Mouse (Mus musculus) kidney, adult 11 months (tissue): ENCODE measurements at regions not wholly inside any gene's neighbourhood (a gene's known extent, or its start where the extent isn't known, plus 50 kb on each side); places are given as distances from the start of the nearest gene placed in this dataset.
A peak's percentile ranks its signal among the peaks of the same experiment; 100 is the strongest.

Experiments used
- DNase-seq: peaks from one replicate; pipeline ENCODE4 v3.0.0; 2022

DNA sequence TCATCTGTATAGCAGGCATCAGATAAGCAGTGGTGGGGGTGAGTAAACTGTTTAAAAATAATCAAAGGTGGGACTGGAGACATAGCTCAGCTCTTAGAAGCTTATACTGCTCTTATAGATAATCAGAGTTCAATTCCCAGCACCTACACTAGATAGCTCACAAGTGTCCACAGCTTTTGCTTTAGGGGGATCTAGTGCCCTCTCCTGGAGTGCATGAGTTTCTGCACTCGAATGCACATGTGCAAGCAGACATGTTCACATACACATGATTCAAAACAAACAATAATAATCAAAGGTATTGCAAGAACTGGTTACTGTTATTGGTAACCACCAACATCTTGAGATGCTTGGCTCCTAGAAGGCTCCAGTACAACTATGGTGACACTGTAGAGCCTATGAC lies 343.3 kb downstream of the Gpam start:
- no peak for DNase-seq

DNA sequence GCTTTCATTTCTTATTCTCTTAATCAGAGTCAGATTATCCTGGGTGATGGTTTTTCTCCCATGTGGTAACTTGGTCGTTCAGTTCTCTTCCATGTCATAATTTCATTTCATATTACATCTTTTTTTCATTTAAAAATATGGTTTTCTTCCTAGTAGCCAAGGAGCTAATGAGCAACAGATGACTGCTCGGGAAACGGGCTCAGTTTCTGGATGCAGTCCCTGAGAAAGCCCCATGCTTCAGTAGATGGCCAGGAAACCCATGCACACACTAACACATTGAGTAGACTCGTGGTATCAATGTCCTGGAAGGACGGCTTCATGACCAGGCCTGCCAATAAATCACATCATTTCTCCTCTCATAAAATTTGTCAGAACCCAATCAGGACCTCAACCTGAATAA lies 369.3 kb downstream of the Gpam start:
- DNase-seq = no peak

DNA sequence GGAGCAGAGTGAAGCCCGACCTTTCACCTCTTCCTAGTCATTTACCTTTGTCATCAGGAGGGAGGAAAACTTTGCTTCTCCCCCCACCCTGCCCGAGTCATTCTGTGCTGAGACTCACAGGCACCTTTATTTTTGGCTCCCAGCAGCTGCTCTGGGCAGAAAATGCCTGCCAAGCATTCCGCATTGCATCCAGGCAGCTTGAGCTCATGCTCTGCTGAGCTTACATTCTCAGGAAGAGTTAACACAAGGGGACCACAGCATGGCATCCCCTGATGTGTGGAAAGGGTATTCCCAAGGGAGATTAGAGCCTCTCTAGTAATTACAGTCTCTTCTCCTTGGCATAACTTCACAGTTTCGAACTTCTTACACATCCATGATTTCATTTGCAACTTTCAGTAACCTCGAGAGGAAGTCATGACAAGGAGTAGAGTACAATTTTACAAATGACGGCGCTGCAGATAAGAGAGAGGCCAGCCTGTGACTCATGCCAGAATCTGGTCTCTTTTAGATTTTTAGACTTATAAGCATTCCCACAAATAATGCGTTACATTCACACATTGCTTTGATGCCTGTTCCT lies 370.3 kb downstream of the Gpam start:
- DNase-seq = no peak

DNA sequence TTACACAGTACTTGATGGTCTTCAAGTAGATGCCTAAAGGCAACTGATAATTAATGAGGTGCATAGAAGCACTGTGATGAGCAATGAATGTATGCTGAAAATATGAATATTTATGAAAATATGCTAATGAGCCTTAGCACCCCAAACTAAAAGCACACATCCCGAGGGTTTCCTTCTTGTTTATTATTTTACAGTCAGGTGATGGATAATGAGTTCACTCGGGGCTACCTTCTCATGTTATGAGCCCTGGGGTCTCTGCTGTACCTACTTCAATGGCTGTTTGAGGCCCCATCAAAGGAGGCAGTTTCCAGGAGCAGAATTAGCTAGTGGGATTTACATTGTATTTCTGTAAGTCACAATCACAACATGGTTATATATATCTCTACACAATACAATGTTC lies 371.6 kb downstream of the Gpam start:
- no peak for DNase-seq

DNA sequence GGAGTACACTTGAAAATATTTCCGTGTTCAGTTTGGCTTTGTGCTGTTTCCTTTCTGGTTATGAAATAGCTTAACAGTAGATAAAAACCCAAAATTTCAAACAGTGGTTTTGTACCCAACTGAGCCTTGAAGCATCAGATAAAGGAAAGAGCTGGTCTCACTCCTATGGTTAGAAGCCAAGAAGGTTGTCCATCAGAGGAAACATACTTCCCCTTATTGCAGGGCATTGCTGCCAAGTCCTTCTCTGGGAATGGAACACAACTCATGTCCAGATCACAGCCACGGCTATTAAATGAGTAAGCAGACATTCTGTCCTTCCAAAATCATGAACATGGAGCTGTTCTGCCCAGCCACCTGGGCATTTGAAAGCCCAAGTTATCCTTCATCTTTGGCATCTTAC lies 393.1 kb downstream of the Gpam start:
- no peak for DNase-seq

DNA sequence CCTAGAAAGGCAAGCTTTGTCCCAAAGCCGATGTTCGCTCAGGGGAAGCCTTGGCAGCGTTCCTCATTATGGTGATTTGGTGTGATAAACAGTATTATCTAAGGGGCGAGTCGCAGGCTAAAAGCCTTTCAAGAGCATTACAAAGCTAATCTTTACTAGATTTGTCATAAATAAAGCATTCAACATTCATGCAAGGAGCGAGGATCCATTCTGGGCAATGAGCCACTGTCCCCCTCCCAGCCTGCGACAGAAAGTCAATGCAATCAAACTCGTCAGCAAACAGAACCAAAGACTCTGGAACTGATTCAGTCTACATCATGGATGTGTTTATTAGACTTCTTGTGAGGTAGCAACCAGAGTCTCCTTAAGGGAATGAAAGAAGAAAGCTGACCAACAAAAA lies 395.3 kb downstream of the Gpam start:
- no peak for DNase-seq

DNA sequence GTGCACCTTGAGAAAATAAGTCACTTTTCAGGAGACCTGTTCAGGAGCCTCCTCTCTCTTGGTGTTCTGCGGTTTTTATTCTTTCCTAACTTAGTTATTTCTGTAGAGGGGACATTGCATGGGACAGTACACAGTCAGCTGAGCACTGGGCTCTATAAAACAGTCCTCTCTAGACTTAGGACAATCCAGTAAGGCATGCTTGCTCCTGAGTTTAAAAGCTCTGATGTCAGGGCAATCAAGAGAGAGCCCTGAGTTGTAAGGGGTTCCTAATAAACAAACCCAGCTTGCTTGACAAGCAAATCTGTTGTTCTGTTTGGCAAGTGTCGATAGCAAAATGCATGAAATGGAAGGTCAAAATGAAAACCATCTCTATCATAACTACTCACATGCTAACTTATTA lies 395.7 kb downstream of the Gpam start:
- DNase-seq = no peak

DNA sequence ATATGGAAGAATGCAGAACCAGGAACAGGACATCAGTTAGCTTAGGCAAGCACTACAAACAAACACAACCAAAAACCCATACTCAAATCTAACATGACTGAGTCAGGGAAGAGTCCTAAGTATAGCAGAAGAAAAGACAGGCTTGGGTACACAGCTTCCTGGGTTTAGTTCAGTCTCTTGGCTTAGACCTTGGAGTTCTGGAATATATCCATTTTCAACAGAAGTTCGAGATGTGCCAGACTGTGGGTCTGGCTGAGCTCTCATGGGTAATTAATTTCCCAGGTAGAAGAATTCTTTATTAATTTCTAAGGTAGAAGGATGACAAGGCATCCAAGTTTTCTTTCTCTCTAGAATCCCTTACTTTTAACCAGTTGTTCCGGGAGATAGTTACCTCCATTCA lies 396.2 kb downstream of the Gpam start:
- no peak for DNase-seq

DNA sequence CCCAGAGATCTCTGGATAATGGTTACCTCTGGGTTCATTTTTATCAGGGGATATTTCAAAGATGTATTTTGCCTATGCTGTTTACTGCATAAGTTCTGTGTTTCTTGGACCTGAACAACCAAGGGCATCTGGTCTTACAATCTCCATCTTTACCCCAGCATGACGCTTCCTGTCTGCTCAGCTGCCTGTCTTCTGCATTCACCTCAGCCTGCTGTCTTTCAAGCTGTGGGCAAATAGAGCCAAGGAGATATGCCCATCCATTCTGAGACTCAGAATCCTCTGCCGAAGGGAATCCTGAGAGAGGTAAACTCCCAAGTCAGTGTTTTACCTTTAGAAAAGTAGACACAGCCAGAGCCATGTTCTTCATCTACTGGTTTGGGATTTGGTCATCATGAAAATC lies 396.7 kb downstream of the Gpam start:
- no peak for DNase-seq

DNA sequence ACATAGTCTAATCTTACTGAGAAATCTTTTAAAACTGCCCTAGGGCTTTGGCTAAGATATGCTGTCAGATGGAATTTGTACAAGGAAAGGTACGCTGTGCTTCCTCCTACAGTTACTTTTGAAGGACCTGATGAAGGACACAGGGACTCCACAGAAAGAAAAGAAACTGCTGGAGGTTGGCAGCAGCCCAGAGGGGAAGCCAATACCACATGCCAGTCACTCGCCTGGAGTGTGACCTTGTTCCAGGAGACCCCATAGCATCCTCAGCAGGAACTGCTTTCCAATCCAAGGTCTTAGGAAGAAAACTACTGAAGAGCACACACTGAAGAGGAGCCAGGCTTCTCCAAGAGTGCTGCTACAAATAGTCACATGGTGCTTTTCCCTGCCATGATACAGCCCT lies 404.9 kb downstream of the Gpam start:
- DNase-seq = peak; percentile 4

DNA sequence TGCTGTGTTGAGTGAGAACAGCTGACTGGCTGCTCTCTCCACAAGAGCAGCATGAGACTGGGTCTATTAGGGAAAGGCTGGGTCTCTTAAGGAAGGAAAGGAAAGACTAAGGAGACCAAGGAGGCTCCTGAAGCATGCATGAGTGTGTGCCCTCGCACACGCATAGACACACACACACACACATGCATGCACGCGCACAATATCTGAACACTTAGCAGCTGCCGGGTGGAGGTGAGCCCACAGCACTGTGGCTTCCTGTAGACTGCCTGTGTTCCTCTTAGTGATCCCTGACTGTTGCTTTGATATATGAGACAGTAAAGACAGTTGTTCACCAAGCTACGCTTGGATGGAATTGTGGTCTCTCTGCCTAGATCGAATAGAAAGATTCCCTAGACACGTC lies 429.6 kb downstream of the Gpam start:
- no peak for DNase-seq

DNA sequence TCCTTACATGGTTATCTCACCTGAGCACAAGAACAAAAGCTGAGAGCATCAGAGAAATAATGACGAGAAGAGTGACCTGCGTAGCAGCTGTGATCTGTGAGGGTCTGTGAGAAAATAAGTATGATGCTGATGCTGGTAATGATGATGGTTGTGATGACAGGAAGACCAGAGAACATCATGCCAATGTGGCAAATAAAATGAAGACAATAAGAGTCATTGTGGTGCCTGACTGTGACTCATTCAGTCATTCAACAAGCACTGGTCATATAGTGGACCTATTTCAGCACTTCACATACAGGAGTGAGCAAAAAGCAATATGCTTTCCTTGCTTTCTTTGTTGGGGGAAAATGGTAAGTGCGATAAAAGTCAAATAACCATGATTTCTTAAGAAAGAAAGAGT lies 433.3 kb downstream of the Gpam start:
- no peak for DNase-seq

DNA sequence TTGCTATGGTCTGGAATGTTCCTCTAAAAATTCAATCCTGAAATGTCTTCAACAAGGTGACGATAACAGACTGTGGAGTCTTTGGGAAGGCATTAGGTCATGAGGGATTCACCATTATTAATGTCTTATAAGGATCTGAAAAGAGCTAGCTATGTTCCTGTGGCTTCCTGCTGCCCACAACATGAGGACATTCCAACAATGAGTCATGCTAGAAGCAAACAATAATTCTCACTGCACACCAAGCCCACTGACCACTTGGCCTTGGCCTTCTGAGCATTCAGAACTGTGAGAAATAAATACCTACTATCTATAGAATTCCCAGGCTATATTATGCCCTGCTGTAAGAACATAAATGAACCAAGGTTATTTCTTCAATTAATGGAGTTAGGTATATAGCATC lies 433.9 kb downstream of the Gpam start:
- DNase-seq = no peak

DNA sequence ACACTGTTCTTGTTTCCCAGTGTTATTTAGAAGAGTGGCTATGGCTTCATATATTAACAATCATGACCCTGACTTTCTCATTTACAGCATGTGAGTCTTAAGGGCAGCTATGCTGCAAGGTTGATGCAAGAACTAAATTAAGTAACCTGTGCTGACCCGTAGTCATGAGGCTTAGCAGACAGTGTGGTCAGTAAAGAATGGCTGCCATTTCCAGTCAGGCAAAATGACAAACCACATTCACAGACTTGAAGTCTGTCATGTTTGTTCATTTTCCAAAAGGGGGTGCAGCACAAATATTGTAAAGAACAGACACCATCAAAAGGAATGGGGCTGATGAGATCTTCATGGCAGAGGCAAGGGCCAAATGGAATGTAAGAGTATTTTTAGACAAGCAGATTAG lies 435.2 kb downstream of the Gpam start:
- no peak for DNase-seq

DNA sequence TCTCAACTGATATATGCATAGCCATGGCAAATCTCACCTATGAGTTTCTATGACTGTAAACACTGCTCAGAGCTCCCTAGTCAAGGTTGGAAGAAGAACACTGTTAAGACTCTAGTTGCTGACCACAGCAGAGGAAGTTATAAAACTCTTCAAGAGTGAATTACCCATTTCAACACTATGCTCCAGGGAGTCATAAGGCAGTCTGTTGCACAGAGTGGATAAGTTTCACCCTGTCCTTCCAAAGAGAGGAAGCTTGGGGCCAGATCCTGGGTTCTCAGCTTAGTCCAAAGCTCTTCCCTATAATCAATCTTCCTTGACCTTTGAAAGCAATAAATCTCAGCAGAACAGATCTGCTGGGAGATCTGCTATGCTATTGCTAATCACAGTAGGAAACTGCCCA lies 438.4 kb downstream of the Gpam start:
- DNase-seq = no peak

DNA sequence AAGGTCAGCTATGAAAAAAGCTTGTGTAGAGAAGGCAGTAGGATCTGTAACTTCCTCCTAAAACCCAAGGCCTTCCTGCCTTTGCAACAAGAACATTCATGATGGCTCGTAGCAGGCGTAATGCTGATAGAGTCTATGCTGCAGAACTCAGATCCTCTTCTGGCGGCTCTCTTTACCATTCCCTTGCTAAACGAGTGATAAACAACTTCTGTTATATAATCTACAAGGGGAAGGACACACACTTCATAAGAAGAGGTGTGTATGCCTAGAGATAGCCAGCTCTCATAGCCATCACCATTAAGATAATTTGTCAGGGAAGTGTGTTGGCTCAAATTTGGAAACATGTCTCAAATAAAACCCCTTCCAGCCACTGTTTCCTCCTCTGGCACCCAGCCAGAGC lies 441.9 kb downstream of the Gpam start:
- DNase-seq = no peak
